Mouse (Mus musculus) E14TG2a.4 (cell line): ENCODE measurements around the gene Wdr61.

Experiments used
- H3K27me3 ChIP-seq: 2 replicates; pipeline ENCODE4 v1.6.1; 2014; ENCODE audit warnings: low read length, control low read depth; ENCODE audit not compliant: insufficient read depth
- H3K36me3 ChIP-seq: 2 replicates; pipeline ENCODE4 v1.6.1; 2014; ENCODE audit warnings: low read length, control low read depth; ENCODE audit not compliant: insufficient read depth
- H3K4me1 ChIP-seq: replicated peaks from 2 replicates; pipeline ENCODE4 v1.6.1; 2014; ENCODE audit warnings: low read depth, low read length, control low read depth
- H3K4me3 ChIP-seq: replicated peaks from 2 replicates; pipeline ENCODE4 v1.5.1; 2014; ENCODE audit warnings: mild to moderate bottlenecking, low read length
- H3K9me3 ChIP-seq: 2 replicates; pipeline ENCODE4 v1.6.1; 2014; ENCODE audit warnings: low read length, control low read depth
- CTCF ChIP-seq: conservative IDR thresholded peaks from 2 replicates; pipeline ENCODE4 v1.5.1; 2014; ENCODE audit warnings: low read length
- NANOG ChIP-seq: IDR thresholded peaks from 2 replicates; pipeline ENCODE4 v1.6.1; 2014; ENCODE audit warnings: borderline replicate concordance, low read length, mixed read lengths
- POU5F1 ChIP-seq: IDR thresholded peaks from 2 replicates; pipeline ENCODE4 v1.6.1; 2014; ENCODE audit warnings: low read length, borderline replicate concordance

Gene Wdr61

GRCm38 (mm10) chr9:54708085-54708484 lies 26.2 kb downstream of the Wdr61 start:
- no peak for TF ChIP-seq POU5F1
- TF ChIP-seq CTCF, result no peak
- TF ChIP-seq NANOG, result no peak
- Histone ChIP-seq H3K4me1 (peaks cover 7% of the 10 kb centered on the region), H3K9me3 (no peaks in the 10 kb centered on the region), H3K36me3 (peaks cover 7% of the 10 kb centered on the region), H3K27me3 (peaks cover 28% of the 10 kb centered on the region), H3K4me3 (no peak overlapping the region)

- Histone ChIP-seq H3K27me3 (peaks cover 35% of the 10 kb centered on the region), H3K9me3 (no peaks in the 10 kb centered on the region), H3K4me1 (peaks cover 7% of the 10 kb centered on the region), H3K36me3 (peaks cover 2% of the 10 kb centered on the region), H3K4me3 (no peak overlapping the region)
- no peak for TF ChIP-seq NANOG
- no peak for TF ChIP-seq CTCF
- TF ChIP-seq POU5F1, result no peak
These were observed 26.9 kb downstream of the Wdr61 start for GRCm38 (mm10) chr9:54707288-54707999.

GRCm38 (mm10) chr9:54705561-54705960 lies 28.8 kb downstream of the Wdr61 start:
- no peak overlapping the region for H3K4me3 ChIP-seq
- peaks cover 7% of the 10 kb centered on the region for H3K4me1 ChIP-seq
- TF ChIP-seq CTCF, result no peak
- TF ChIP-seq POU5F1, result no peak
- TF ChIP-seq NANOG, result no peak
- no peaks in the 10 kb centered on the region for H3K36me3 ChIP-seq
- H3K27me3 ChIP-seq, result peaks cover 54% of the 10 kb centered on the region
- H3K9me3 ChIP-seq, result no peaks in the 10 kb centered on the region

GRCm38 (mm10) chr9:54704361-54704760 lies 30.0 kb downstream of the Wdr61 start:
- Histone ChIP-seq H3K9me3 (no peaks in the 10 kb centered on the region), H3K4me1 (peaks cover 11% of the 10 kb centered on the region), H3K27me3 (peaks cover 66% of the 10 kb centered on the region), H3K4me3 (no peak overlapping the region), H3K36me3 (no peaks in the 10 kb centered on the region)
- TF ChIP-seq NANOG, result no peak
- TF ChIP-seq CTCF, result no peak
- TF ChIP-seq POU5F1, result no peak

- peaks cover 10% of the 10 kb centered on the region for H3K4me1 ChIP-seq
- no peaks in the 10 kb centered on the region for H3K9me3 ChIP-seq
- H3K27me3 ChIP-seq, result peaks cover 77% of the 10 kb centered on the region
- no peak overlapping the region for H3K4me3 ChIP-seq
- H3K36me3 ChIP-seq, result no peaks in the 10 kb centered on the region
- no peak for TF ChIP-seq NANOG
- no peak for TF ChIP-seq CTCF
- no peak for TF ChIP-seq POU5F1
These were observed 31.7 kb downstream of the Wdr61 start for GRCm38 (mm10) chr9:54702581-54702980.

- H3K4me1 ChIP-seq, result peaks cover 10% of the 10 kb centered on the region
- peaks cover 92% of the 10 kb centered on the region for H3K27me3 ChIP-seq
These were observed 33.6 kb downstream of the Wdr61 start for GRCm38 (mm10) chr9:54700746-54701145.

GRCm38 (mm10) chr9:54700174-54700475 lies 34.2 kb downstream of the Wdr61 start:
- Histone ChIP-seq H3K9me3 (no peaks in the 10 kb centered on the region), H3K27me3 (peaks cover 94% of the 10 kb centered on the region), H3K36me3 (no peaks in the 10 kb centered on the region), H3K4me1 (peaks cover 11% of the 10 kb centered on the region), H3K4me3 (peak overlapping the region; percentile 79)
- TF ChIP-seq NANOG (no peak), CTCF (no peak), POU5F1 (no peak)

More at GRCm38 (mm10) chr9:54700746-54701145, 33.6 kb downstream of the Wdr61 start:
- Histone ChIP-seq H3K36me3 (no peaks in the 10 kb centered on the region), H3K9me3 (no peaks in the 10 kb centered on the region), H3K4me3 (no peak overlapping the region)
- TF ChIP-seq NANOG (no peak), POU5F1 (no peak), CTCF (no peak)

GRCm38 (mm10) chr9:54699345-54700173 lies 34.8 kb downstream of the Wdr61 start:
- Histone ChIP-seq H3K4me1 (peaks cover 16% of the 10 kb centered on the region), H3K4me3 (peak overlapping the region; percentile 79), H3K9me3 (no peaks in the 10 kb centered on the region), H3K27me3 (peaks cover 94% of the 10 kb centered on the region), H3K36me3 (no peaks in the 10 kb centered on the region)
- TF ChIP-seq POU5F1 (no peak), NANOG (no peak), CTCF (no peak)

GRCm38 (mm10) chr9:54699087-54699344 lies 35.3 kb downstream of the Wdr61 start:
- Histone ChIP-seq H3K36me3 (no peaks in the 10 kb centered on the region), H3K9me3 (no peaks in the 10 kb centered on the region), H3K4me3 (peak overlapping the region; percentile 79), H3K27me3 (peaks cover 95% of the 10 kb centered on the region), H3K4me1 (peaks cover 16% of the 10 kb centered on the region)
- TF ChIP-seq POU5F1, result no peak
- no peak for TF ChIP-seq NANOG
- no peak for TF ChIP-seq CTCF
